Mouse (Mus musculus) monocyte, adult 5-6 weeks (primary cell): ENCODE results near the gene Abcc1. TPM values are rescaled to one million over a fixed set of nuclear protein-coding genes. Genes with fewer than 3 reads are reported as not detected.

Source experiments
- ATAC-seq: fragments of 153-309, 156-312 bp; replicated peaks from 2 replicates; pipeline ENCODE4 v1.8.0; 2017; ENCODE audit warnings: mild to moderate bottlenecking; ENCODE audit not compliant: low TSS enrichment, insufficient number of reproducible peaks, severe bottlenecking, poor library complexity, low FRiP score
- total RNA-seq: library from RNA; stranded (forward); fragments of 200-1000, 200-491, 200-594 nt; gene quantifications from 3 replicates; pipeline ENCODE4 v1.2.3, GENCODE M21; 2017

Abcc1 gene
- total RNA-seq, 1 experiment from 2014 or later: 24.0 TPM

GRCm38 (mm10) chr16:14475001-14475400, 113.6 kb downstream of the Abcc1 start:
- no peak for ATAC-seq

DNA sequence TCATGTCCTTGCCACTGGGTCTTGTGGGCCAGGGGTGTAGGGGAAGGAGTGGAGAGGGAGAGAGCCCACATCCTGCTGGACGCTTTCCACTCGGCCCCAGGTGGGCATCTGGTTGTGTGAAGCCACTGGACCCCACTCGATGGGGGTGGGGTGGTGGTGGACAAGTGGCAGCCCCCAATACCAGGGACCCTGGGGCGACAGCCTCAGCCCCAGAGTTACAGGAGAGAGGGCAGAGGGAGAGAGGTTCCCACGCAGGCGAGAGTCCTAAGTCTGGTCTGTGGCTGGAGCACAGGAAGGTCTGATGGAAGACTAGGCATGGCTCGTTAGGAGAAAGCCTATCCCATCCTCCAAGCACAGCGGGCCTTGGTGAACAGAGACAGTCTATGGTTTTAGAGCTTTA, 114.7 kb downstream of the Abcc1 start:
- no peak for ATAC-seq

- no peak for ATAC-seq
These were observed 115.5 kb downstream of the Abcc1 start for GRCm38 (mm10) chr16:14476701-14477400.

- no peak for ATAC-seq
These were observed 116.3 kb downstream of the Abcc1 start for GRCm38 (mm10) chr16:14477510-14478300.

DNA sequence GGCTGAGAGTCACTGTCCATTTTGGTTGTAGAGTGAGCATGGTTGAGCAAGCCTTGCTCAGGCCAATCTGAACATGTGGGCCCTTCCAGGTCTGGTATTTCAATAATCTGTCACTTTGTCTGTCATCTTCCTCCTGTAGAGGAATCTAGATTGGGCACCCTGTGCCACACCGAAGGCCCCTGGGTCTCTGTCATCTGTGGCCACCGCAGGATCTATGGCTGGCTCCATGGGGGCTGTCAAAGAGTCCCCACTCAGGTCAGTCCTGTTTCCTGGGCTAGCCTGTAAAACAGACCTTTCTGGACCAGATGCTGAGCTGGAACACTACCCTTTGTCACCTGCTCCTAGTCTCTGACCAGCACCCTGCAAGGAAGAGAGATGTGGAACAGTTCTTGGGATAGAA, 118.3 kb downstream of the Abcc1 start:
- no peak for ATAC-seq

DNA sequence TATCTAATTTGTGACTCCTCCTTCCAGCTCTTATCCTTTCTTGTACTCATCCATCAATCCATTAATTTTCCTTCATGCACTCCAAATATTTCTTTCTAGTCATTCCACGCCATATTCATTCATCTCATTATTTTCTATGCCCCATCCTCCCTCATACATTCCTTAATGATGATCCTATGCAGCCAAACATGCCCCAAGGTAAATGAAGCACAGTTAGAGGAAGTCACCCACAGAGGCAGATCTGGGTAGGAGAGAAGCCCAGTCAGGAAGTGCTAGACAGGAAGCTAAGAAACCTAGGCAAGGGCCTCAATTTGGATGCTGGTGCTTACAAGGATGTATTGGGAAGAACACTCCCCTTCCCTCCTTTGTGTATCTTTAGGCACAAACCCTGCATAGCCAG, 121.9 kb downstream of the Abcc1 start:
- ATAC-seq: no peak

- ATAC-seq: no peak
These were observed 132.2 kb downstream of the Abcc1 start for GRCm38 (mm10) chr16:14493491-14494114.

DNA sequence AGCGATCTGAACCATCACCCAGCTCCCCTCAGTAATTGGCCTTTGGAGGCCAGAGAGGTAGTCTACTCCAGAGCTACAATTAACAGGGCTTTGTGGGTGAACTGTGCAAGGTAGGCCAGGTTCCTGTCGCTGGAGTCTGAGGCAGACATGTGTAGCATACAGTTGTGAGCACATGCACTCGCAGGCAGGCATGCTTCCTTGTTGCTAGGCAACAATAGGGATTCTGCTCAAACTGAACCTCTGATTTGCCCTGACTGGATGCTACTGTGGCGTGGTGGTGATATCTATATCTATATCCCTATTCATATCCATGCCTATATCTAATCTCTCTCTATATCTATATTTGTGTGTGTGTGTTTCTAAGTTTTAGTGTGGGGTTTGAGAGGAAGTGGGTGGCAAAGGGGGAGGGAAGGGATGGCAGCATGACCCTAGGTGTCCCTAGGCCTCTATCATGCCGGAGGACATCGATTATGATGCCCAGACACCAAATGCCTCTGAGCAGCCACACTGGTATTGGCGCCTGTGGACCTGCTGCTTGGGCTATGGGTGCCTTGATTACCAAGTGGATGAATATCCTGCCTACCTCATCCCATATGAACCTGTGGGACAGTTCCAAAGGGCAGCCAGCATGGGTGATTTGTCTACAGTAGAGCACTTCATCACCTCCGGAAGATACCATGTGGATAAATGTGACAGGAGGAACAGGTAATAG, 140.4 kb downstream of the Abcc1 start:
- no peak for ATAC-seq

- no peak for ATAC-seq
These were observed 145.1 kb downstream of the Abcc1 start for GRCm38 (mm10) chr16:14506461-14506860.

Other genes with a start within 250 kb of the Abcc1 start
- gene Nde1, start 198.3 kb upstream of the Abcc1 start, total RNA-seq: 37.1 to 76.9 TPM (median 41.7 TPM) in 3 replicates
- gene Marf1, start 198.2 kb upstream of the Abcc1 start, total RNA-seq: 23.1 to 49.6 TPM (median 23.7 TPM) in 3 replicates
- 0.78 TPM in 1 of 3 replicates, not detected in the others for gene Myh11, start 70.2 kb upstream of the Abcc1 start, total RNA-seq
- gene Fopnl, start 44.2 kb upstream of the Abcc1 start, total RNA-seq: 34.2 to 48.9 TPM (median 40.9 TPM) in 3 replicates
- gene A630010A05Rik, start 200.8 kb downstream of the Abcc1 start, total RNA-seq: not detected in 3 replicates